21 mouse cellular contexts compared by ENCODE assay signal in genomic region chr10:70372411-70373136, GRCm38 (mm10).
A peak's percentile ranks its signal among the peaks of the same experiment; 100 is the strongest.
DNase-seq lines count a peak whose midpoint lies in the region; ATAC-seq lines count a peak whose summit lies in the region.
"Had no signal": no experiment of that assay in that cellular context is flagged by ENCODE, and none has a peak within 500 bp of the region (broad histone marks: within the 10 kb centered on the region; RNA-seq: fewer than 3 reads in every experiment).

No protein-coding gene starts in this region.

- H3K4me3 ChIP-seq in embryonic facial prominence, embryonic 13.5 days: no peak overlapping the region
- no peak overlapping the region for H3K4me3 ChIP-seq in embryonic facial prominence, embryonic 10.5 days
- no peak overlapping the region for H3K4me3 ChIP-seq in liver, embryonic 12.5 days
- H3K4me3 ChIP-seq: forebrain, embryonic 15.5 days; heart, embryonic 15.5 days; limb, embryonic 15.5 days; midbrain, embryonic 13.5 days; neural tube, embryonic 13.5 days had no signal

- H3K9me3 ChIP-seq in embryonic facial prominence, embryonic 13.5 days: no peaks in the 10 kb centered on the region
- H3K9me3 ChIP-seq in embryonic facial prominence, embryonic 10.5 days: no peaks in the 10 kb centered on the region
- peaks cover 4% of the 10 kb centered on the region; the same call in 1 of the 2 replicates for H3K9me3 ChIP-seq in liver, embryonic 12.5 days (replicated peaks)
- H3K9me3 ChIP-seq: forebrain, embryonic 15.5 days; heart, embryonic 15.5 days; limb, embryonic 15.5 days; midbrain, embryonic 13.5 days; neural tube, embryonic 13.5 days had no signal

- H3K9ac ChIP-seq in embryonic facial prominence, embryonic 13.5 days: no peak overlapping the region
- H3K9ac ChIP-seq in liver, embryonic 12.5 days: no peak overlapping the region
- H3K9ac ChIP-seq: forebrain, embryonic 15.5 days; heart, embryonic 15.5 days; limb, embryonic 15.5 days; midbrain, embryonic 13.5 days; neural tube, embryonic 13.5 days had no signal

- no peak for DNase-seq in embryonic facial prominence, embryonic 10.5 days (ENCODE audit: low spot score)
- peak; percentile 54 for DNase-seq in layer of hippocampus, adult 9-11 months
- DNase-seq in layer of hippocampus, postnatal 25 days (ENCODE audit: extremely low spot score in 1 of 2, low spot score in 1 of 2): no peak
- peak; percentile 33 for DNase-seq in NIH3T3 (ENCODE audit: low read depth)
- DNase-seq in right cerebral cortex, postnatal 25 days: peak; percentile 15
- DNase-seq: adrenal gland, postnatal 25 days; cerebellum, adult 8-10 months; gastrocnemius, postnatal 14 days; heart, adult 18-20 months had no signal

- no peaks in the 10 kb centered on the region for H3K36me3 ChIP-seq in embryonic facial prominence, embryonic 13.5 days
- no peaks in the 10 kb centered on the region for H3K36me3 ChIP-seq in embryonic facial prominence, embryonic 10.5 days (replicated peaks)
- H3K36me3 ChIP-seq in liver, embryonic 12.5 days: no peaks in the 10 kb centered on the region
- H3K36me3 ChIP-seq: forebrain, embryonic 15.5 days; heart, embryonic 15.5 days; limb, embryonic 15.5 days; midbrain, embryonic 13.5 days; neural tube, embryonic 13.5 days had no signal

- H3K27me3 ChIP-seq in embryonic facial prominence, embryonic 13.5 days: no peaks in the 10 kb centered on the region
- no peaks in the 10 kb centered on the region for H3K27me3 ChIP-seq in embryonic facial prominence, embryonic 10.5 days (replicated peaks; ENCODE audit: low read depth, poor library complexity, severe bottlenecking)
- H3K27me3 ChIP-seq in liver, embryonic 12.5 days (replicated peaks): no peaks in the 10 kb centered on the region
- H3K27me3 ChIP-seq: forebrain, embryonic 15.5 days; heart, embryonic 15.5 days; limb, embryonic 15.5 days; midbrain, embryonic 13.5 days; neural tube, embryonic 13.5 days had no signal

- no peak for ATAC-seq in embryonic facial prominence, embryonic 13.5 days (ENCODE audit: insufficient number of reproducible peaks, insufficient read depth, low FRiP score, low TSS enrichment, low read depth)
- ATAC-seq in liver, embryonic 12.5 days: no peak
- ATAC-seq: CD4-positive, CD25-positive, alpha-beta regulatory T cell, adult 4 months; forebrain, embryonic 15.5 days; hindbrain, embryonic 16.5 days; intestine, embryonic 16.5 days; lung, postnatal 0 days; midbrain, embryonic 13.5 days had no signal

- H3K27ac ChIP-seq in embryonic facial prominence, embryonic 13.5 days: peak overlapping the region; percentile 51; the same call in 1 of the 2 replicates
- no peak overlapping the region for H3K27ac ChIP-seq in embryonic facial prominence, embryonic 10.5 days (replicated peaks)
- no peak overlapping the region for H3K27ac ChIP-seq in liver, embryonic 12.5 days
- H3K27ac ChIP-seq: forebrain, embryonic 15.5 days; heart, embryonic 15.5 days; limb, embryonic 15.5 days; midbrain, embryonic 13.5 days; neural tube, embryonic 13.5 days; stomach, postnatal 0 days had no signal

- H3K4me2 ChIP-seq in embryonic facial prominence, embryonic 13.5 days: no peak overlapping the region
- H3K4me2 ChIP-seq in liver, embryonic 12.5 days: no peak overlapping the region
- H3K4me2 ChIP-seq: forebrain, embryonic 15.5 days; heart, embryonic 15.5 days; limb, embryonic 15.5 days; midbrain, embryonic 13.5 days; neural tube, embryonic 13.5 days had no signal

- peaks cover 18% of the 10 kb centered on the region; the same call in 1 of the 2 replicates for H3K4me1 ChIP-seq in embryonic facial prominence, embryonic 13.5 days
- H3K4me1 ChIP-seq in embryonic facial prominence, embryonic 10.5 days: peaks cover 4% of the 10 kb centered on the region; the same call in 1 of the 2 replicates
- no peaks in the 10 kb centered on the region for H3K4me1 ChIP-seq in liver, embryonic 12.5 days
- H3K4me1 ChIP-seq: heart, embryonic 15.5 days; limb, embryonic 15.5 days had no signal

- WGBS in embryonic facial prominence, embryonic 13.5 days: 58% methylated on average over 6 of the region's 6 CpGs
- WGBS in embryonic facial prominence, embryonic 10.5 days: 83% methylated on average over 6 of the region's 6 CpGs
- 59% methylated on average over 6 of the region's 6 CpGs for WGBS in liver, embryonic 12.5 days (ENCODE audit: insufficient replicate concordance)

Comparison
In these comparisons a context has a peak if more than half of its experiments do, and no peak if none do; other contexts are left out.
1. DNase-seq: peak in layer of hippocampus, adult 9-11 months (single experiment), NIH3T3 (single experiment) and right cerebral cortex, postnatal 25 days (single experiment); none in embryonic facial prominence, embryonic 10.5 days (single experiment) and layer of hippocampus, postnatal 25 days (0 of 2).